Mouse (Mus musculus): Measurements from ENCODE around the gene Smim14.

Gene Smim14

GRCm38 (mm10) chr5:65401251-65401994, 135.6 kb downstream of the Smim14 start:
- DNase-seq (ENCODE audit: low spot score in 2 of 2): peak; percentile 44 to 73
